Comparison of ENCODE assay signal across 16 mouse cellular contexts in genomic region chr9:79295306-79295705, GRCm38 (mm10).
"Had no signal": no experiment of that assay in that cellular context is flagged by ENCODE, and none has a peak within 500 bp of the region (broad histone marks: within the 10 kb centered on the region; RNA-seq: fewer than 3 reads in every experiment).

No protein-coding gene starts in this region.

- H3K9me3 ChIP-seq: limb, embryonic 10.5 days; liver, embryonic 15.5 days; midbrain, embryonic 10.5 days; neural tube, embryonic 15.5 days had no signal

- ATAC-seq: lung, postnatal 0 days had no signal

- H3K36me3 ChIP-seq: limb, embryonic 10.5 days; liver, embryonic 15.5 days; midbrain, embryonic 10.5 days; neural tube, embryonic 15.5 days had no signal

- H3K27ac ChIP-seq: kidney, postnatal 0 days; limb, embryonic 10.5 days; liver, embryonic 15.5 days; midbrain, embryonic 10.5 days; neural tube, embryonic 15.5 days; stomach, postnatal 0 days had no signal

- H3K9ac ChIP-seq: liver, embryonic 15.5 days; neural tube, embryonic 15.5 days had no signal

- H3K4me2 ChIP-seq: liver, embryonic 11.5 days; liver, embryonic 15.5 days; neural tube, embryonic 15.5 days had no signal

- DNase-seq: kidney, postnatal 36 days; lung, adult 2 months; lung, postnatal 4 days; midbrain, embryonic 14.5 days; right cerebral cortex, adult 18-20 months; right cerebral cortex, postnatal 25 days; thymus, postnatal 4 days had no signal

- H3K27me3 ChIP-seq: liver, embryonic 15.5 days; neural tube, embryonic 15.5 days had no signal

- H3K4me3 ChIP-seq: limb, embryonic 10.5 days; liver, embryonic 15.5 days; midbrain, embryonic 10.5 days; myocyte; neural tube, embryonic 15.5 days had no signal

- H3K4me1 ChIP-seq: limb, embryonic 10.5 days; liver, embryonic 15.5 days; midbrain, embryonic 10.5 days; neural tube, embryonic 15.5 days had no signal
